Mouse (Mus musculus) layer of hippocampus, adult 2 months (tissue): Measurements from ENCODE around the gene Gm9195. TPM values are rescaled to one million over a fixed set of nuclear protein-coding genes. Genes with fewer than 3 reads are reported as not detected.
A peak's percentile ranks its signal among the peaks of the same experiment; 100 is the strongest.

Experiments
- DNase-seq, 2 experiments: peaks; one replicate each; pipeline ENCODE4 v3.0.0; 2022; ENCODE audit warnings: low spot score in 2 of 2
- H3K27ac ChIP-seq: fragments of 200-600 bp; 2 replicates; pipeline ENCODE4 v1.8.1; 2022
- H3K4me3 ChIP-seq: fragments of 200-600 bp; 2 replicates; pipeline ENCODE4 v1.8.1; 2022; ENCODE audit warnings: mild to moderate bottlenecking
- CTCF ChIP-seq: fragments of 200-600 bp; conservative IDR thresholded peaks from 2 replicates; pipeline ENCODE4 v1.8.1; 2022; ENCODE audit warnings: antibody characterized with exemption, mild to moderate bottlenecking, moderate library complexity
- total RNA-seq, 2 experiments: library from RNA; stranded (reverse); gene quantifications; 2 replicates each; pipeline ENCODE4 v1.2.3; 2021

Gene Gm9195
- total RNA-seq, 2 experiments from 2014 or later = not detected

DNA sequence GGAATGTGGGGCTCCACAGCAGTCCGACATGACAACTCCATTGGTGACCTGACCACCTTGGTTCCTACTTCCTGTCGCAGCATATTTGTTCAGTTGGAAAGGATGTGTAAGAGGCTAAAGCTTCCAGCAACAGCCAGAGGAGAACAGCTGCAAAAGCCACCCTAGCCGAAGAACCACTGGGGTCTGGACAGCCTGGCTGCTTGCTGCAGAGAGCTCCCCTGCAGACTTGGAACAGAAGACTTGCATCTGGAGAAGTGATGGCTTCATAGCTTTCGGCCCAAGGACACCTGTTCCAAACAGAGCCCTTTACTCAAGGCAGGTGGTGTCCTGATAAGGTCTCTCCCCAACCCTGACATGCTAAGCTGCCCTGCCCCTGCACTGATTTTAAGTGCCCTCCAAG lies 102.3 kb downstream of the Gm9195 start:
- DNase-seq = no peak

DNA sequence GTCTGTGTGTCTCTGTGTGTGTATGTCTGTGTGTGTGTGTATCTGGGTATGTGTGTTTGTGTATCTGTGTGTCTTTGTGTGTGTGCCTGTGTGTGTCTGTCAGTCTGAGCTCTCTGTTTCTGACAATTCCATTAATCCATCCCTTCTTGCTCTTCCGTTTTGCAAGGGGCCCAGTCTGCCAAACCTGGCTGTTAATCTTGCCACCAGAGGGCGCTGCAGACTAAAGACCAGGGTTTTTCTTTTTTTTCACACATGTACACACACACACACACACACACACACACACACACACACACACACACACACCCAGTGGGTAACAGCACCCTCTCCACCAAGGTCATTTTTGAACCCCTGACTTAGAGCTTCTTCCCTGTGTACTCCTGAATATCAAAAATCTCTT lies 114.4 kb downstream of the Gm9195 start:
- Histone ChIP-seq H3K4me3 (no peak overlapping the region), H3K27ac (no peak overlapping the region)
- TF ChIP-seq CTCF = peak; percentile 55
- DNase-seq = peak in 1 of 2 experiments; percentile 55

More for the DNA sequence above, 102.3 kb downstream of the Gm9195 start:
- Histone ChIP-seq H3K4me3 (no peak overlapping the region), H3K27ac (no peak overlapping the region)
- TF ChIP-seq CTCF = no peak

Other genes with a start within 250 kb of the Gm9195 start
- 10 to 100 TPM; 38.0 to 39.6 TPM for gene Fndc3a, start 218.2 kb upstream of the Gm9195 start, total RNA-seq